Mouse (Mus musculus) erythroblast, embryonic 14.5 days (primary cell): Measurements from ENCODE around the gene 2510039O18Rik. TPM values are rescaled to one million over a fixed set of nuclear protein-coding genes. Genes with fewer than 3 reads are reported as not detected.
A peak's percentile ranks its signal among the peaks of the same experiment; 100 is the strongest.

ENCODE experiments used
- H3K27me3 ChIP-seq: 2 replicates; pipeline ENCODE4 v1.6.1; 2012; ENCODE audit warnings: inconsistent platforms; ENCODE audit not compliant: control insufficient read depth
- H3K36me3 ChIP-seq: 2 replicates; pipeline ENCODE4 v1.6.1; 2012; ENCODE audit warnings: mild to moderate bottlenecking, inconsistent platforms; ENCODE audit not compliant: control insufficient read depth
- H3K4me1 ChIP-seq: 2 replicates; pipeline ENCODE4 v1.6.1; 2012; ENCODE audit warnings: inconsistent platforms; ENCODE audit not compliant: control insufficient read depth
- H3K4me3 ChIP-seq: replicated peaks from 2 replicates; pipeline ENCODE3; 2012; ENCODE audit warnings: moderate library complexity, mild to moderate bottlenecking, inconsistent platforms
- H3K9me3 ChIP-seq: 2 replicates; pipeline ENCODE4 v1.6.1; 2012; ENCODE audit warnings: low read length, inconsistent platforms, mixed read lengths; ENCODE audit not compliant: control insufficient read depth
- GATA1 ChIP-seq: IDR thresholded peaks from 2 replicates; pipeline ENCODE4 v1.6.1; 2012; ENCODE audit warnings: low read length, inconsistent platforms, mixed read lengths
- TAL1 ChIP-seq: IDR thresholded peaks from 3 replicates; pipeline ENCODE4 v1.6.1; 2012; ENCODE audit warnings: low read length, inconsistent platforms, mixed read lengths
- polyA plus RNA-seq: library from polyadenylated mRNA; stranded (reverse); fragments of >175 nt; gene quantifications from 2 replicates; pipeline ENCODE4 v1.2.3, GENCODE M21; 2012

The 2510039O18Rik gene
- polyA plus RNA-seq, result 5.7 and 5.9 TPM in 2 replicates

DNA sequence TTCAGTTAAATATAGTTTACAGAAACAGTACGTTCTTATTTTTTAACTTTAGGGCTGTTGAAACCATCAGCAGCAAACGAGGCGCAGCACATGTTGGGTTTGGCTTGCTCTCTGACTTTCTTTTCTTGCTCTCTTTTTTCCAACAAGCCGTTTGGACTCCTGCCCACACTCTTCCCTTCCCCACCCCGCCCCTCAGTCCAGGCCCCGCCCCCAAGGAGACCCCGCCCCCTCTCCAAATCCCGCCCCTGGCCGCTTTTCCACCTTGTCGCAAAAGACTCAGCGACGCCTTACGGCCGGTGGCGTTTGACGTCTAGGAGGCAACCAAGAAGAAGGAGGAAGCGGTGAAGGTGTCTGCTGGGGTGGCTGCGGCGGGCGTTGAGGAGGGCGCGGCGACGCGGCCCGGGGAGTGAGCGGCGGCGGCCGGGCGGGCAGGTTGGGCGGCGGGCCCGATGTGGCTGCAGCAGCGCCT lies at the start of gene 2510039O18Rik:
2510039O18Rik (plus strand) TSS at position 320 of the 469 bp plus-strand sequence.
- H3K4me3 ChIP-seq, result peak within 1 kb of the TSS; percentile 91
- no peaks in the 10 kb centered on the region for H3K9me3 ChIP-seq
- peaks cover 34% of the 10 kb centered on the region for H3K36me3 ChIP-seq
- H3K4me1 ChIP-seq, result peaks cover 58% of the 10 kb centered on the region
- H3K27me3 ChIP-seq, result peaks cover 30% of the 10 kb centered on the region
- TF ChIP-seq TAL1 (no peak), GATA1 (no peak)

GRCm38 (mm10) chr4:147895815-147896330 lies 44.8 kb upstream of the 2510039O18Rik start:
- Histone ChIP-seq H3K36me3 (peaks cover 90% of the 10 kb centered on the region), H3K27me3 (no peaks in the 10 kb centered on the region), H3K4me1 (peaks cover 6% of the 10 kb centered on the region), H3K4me3 (no peak overlapping the region), H3K9me3 (no peaks in the 10 kb centered on the region)
- TF ChIP-seq GATA1 (no peak), TAL1 (no peak)

DNA sequence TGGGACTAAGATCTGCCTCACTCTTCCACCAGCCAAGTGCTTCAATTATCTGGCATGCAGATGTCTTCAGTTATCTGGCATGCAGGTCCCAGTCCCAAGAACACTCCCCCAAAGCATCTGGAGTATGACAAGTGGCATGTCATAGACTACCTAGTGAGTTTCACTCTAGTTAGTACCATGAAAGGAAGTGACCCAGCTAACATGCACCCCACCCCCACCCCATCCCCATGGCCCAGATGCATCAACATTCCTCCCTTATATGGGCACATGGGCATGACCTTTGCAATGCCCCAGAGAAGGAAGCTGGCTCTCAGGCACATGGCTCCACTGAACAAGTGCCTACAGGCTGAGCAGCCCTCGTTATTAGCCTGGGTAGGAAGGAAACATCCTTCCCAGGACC lies 44.3 kb upstream of the 2510039O18Rik start:
- TF ChIP-seq TAL1, result no peak
- TF ChIP-seq GATA1, result no peak
- Histone ChIP-seq H3K9me3 (no peaks in the 10 kb centered on the region), H3K4me1 (peaks cover 7% of the 10 kb centered on the region), H3K27me3 (no peaks in the 10 kb centered on the region), H3K4me3 (no peak overlapping the region), H3K36me3 (peaks cover 88% of the 10 kb centered on the region)

DNA sequence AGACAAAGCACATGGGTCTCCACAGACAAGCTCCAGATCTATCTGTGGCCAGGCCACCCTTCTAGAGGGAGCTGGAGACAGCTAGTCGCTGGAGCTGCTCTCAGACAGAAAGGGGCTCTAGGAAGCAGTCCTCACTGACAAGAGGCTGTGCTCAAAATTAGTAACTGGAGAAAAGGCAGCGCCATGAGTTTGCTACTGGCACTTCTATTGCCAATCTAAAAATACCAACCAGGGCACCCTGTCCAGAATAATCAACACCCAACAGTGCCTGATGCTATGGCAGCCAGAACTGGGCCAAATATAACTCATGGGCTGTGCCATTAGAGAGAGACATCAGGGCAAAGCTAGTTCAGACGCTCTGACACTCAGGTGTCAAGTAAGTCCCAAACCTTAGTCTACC lies 43.3 kb upstream of the 2510039O18Rik start:
- Histone ChIP-seq H3K27me3 (no peaks in the 10 kb centered on the region), H3K4me3 (no peak overlapping the region), H3K4me1 (peaks cover 9% of the 10 kb centered on the region), H3K36me3 (peaks cover 86% of the 10 kb centered on the region), H3K9me3 (no peaks in the 10 kb centered on the region)
- TF ChIP-seq GATA1 (no peak), TAL1 (no peak)

GRCm38 (mm10) chr4:147900452-147900851 lies 40.2 kb upstream of the 2510039O18Rik start:
- Histone ChIP-seq H3K27me3 (no peaks in the 10 kb centered on the region), H3K4me3 (no peak overlapping the region), H3K4me1 (peaks cover 31% of the 10 kb centered on the region), H3K9me3 (no peaks in the 10 kb centered on the region), H3K36me3 (peaks cover 74% of the 10 kb centered on the region)
- TF ChIP-seq GATA1, result no peak
- TF ChIP-seq TAL1, result no peak

DNA sequence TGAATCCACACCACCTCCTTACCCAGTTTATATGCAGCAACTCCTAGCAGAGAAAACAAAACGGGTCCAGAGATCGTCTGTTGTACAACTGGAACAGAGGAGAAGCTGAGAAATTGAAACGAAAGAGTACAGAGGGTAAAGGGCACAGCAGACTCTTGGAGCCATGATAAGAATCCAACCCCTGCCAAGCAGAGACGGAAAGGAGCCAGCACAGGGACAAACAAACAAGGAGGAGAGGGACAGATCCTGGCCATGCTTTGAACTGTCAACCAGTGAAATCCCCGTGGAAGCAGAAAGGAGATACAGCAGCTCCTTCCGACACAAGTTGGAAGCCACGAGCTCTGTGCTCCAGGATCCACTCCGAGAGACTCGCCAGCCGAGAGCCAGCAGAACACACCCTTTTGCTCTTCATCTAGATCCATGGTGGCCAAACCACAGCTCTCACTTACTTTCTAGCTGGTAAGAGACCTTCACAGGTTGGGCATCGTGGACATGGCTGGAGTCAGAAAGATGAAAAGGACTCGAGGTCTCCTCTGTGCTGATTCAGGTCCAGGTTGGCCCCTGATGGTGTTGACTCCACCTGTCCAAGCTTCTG lies 37.7 kb upstream of the 2510039O18Rik start:
- TF ChIP-seq GATA1, result no peak
- peak overlapping the region; percentile 78 for H3K4me3 ChIP-seq
- H3K36me3 ChIP-seq, result peaks cover 49% of the 10 kb centered on the region
- no peaks in the 10 kb centered on the region for H3K27me3 ChIP-seq
- peaks cover 31% of the 10 kb centered on the region for H3K4me1 ChIP-seq
- no peaks in the 10 kb centered on the region for H3K9me3 ChIP-seq

- H3K36me3 ChIP-seq, result peaks cover 43% of the 10 kb centered on the region
- H3K9me3 ChIP-seq, result no peaks in the 10 kb centered on the region
- peak overlapping the region; percentile 78 for H3K4me3 ChIP-seq
- H3K27me3 ChIP-seq, result no peaks in the 10 kb centered on the region
- no peak for TF ChIP-seq TAL1
- no peak for TF ChIP-seq GATA1
- peaks cover 31% of the 10 kb centered on the region for H3K4me1 ChIP-seq
Observed at GRCm38 (mm10) chr4:147903601-147904000, 37.1 kb upstream of the 2510039O18Rik start.

- no peak for TF ChIP-seq GATA1
- TF ChIP-seq TAL1, result no peak
- Histone ChIP-seq H3K9me3 (no peaks in the 10 kb centered on the region), H3K4me1 (peaks cover 31% of the 10 kb centered on the region), H3K27me3 (no peaks in the 10 kb centered on the region), H3K4me3 (peak within 1 kb of the TSS; percentile 78), H3K36me3 (peaks cover 34% of the 10 kb centered on the region)
Observed at GRCm38 (mm10) chr4:147904313-147905089, 36.2 kb upstream of the 2510039O18Rik start, which contains the start of gene Mfn2. TSS of gene Mfn2 (minus strand) at chr4:147904704.

- peak overlapping the region; percentile 78 for H3K4me3 ChIP-seq
- no peak for TF ChIP-seq TAL1
- TF ChIP-seq GATA1, result no peak
- no peaks in the 10 kb centered on the region for H3K9me3 ChIP-seq
- H3K4me1 ChIP-seq, result peaks cover 31% of the 10 kb centered on the region
- H3K27me3 ChIP-seq, result no peaks in the 10 kb centered on the region
- peaks cover 27% of the 10 kb centered on the region for H3K36me3 ChIP-seq
Observed at GRCm38 (mm10) chr4:147905090-147905659, 35.5 kb upstream of the 2510039O18Rik start.
